Mouse (Mus musculus) testis, adult 2 months (tissue): ENCODE measurements around the gene 4933428G20Rik. TPM values are rescaled to one million over a fixed set of nuclear protein-coding genes. Genes with fewer than 3 reads are reported as not detected.

ENCODE experiments used
- H3K27ac ChIP-seq: fragments of 200-500 bp; 2 replicates; pipeline ENCODE4 v1.5.1; 2012; ENCODE audit warnings: low read depth, low read length; ENCODE audit not compliant: control insufficient read depth, insufficient read depth
- H3K27me3 ChIP-seq: fragments of 200-500 bp; 2 replicates; pipeline ENCODE4 v1.6.1; 2012; ENCODE audit warnings: mild to moderate bottlenecking, low read length, moderate library complexity; ENCODE audit not compliant: control insufficient read depth, insufficient read depth
- H3K36me3 ChIP-seq: fragments of 200-500 bp; 2 replicates; pipeline ENCODE4 v1.6.1; 2012; ENCODE audit warnings: mild to moderate bottlenecking, low read length; ENCODE audit not compliant: control insufficient read depth, insufficient read depth
- H3K4me1 ChIP-seq: fragments of 200-500 bp; 2 replicates; pipeline ENCODE4 v1.6.1; 2012; ENCODE audit warnings: low read length; ENCODE audit not compliant: control insufficient read depth, insufficient read depth
- H3K4me3 ChIP-seq: fragments of 200-500 bp; 2 replicates; pipeline ENCODE4 v1.5.1; 2012; ENCODE audit warnings: low read depth, mild to moderate bottlenecking, low read length, moderate library complexity, mixed read lengths; ENCODE audit not compliant: control insufficient read depth
- CTCF ChIP-seq: fragments of 200-500 bp; IDR thresholded peaks from 2 replicates; pipeline ENCODE4 v1.5.1; 2012; ENCODE audit warnings: low read depth, mild to moderate bottlenecking, inconsistent platforms, low read length, moderate library complexity; ENCODE audit not compliant: control insufficient read depth, insufficient read depth, insufficient replicate concordance
- POLR2A ChIP-seq: fragments of 200-500 bp; IDR thresholded peaks from 2 replicates; pipeline ENCODE4 v1.6.1; 2012; ENCODE audit warnings: low read depth, mild to moderate bottlenecking, inconsistent platforms, low read length, moderate library complexity; ENCODE audit not compliant: control insufficient read depth
- polyA plus RNA-seq: library from polyadenylated mRNA; depleted of rRNA; stranded (reverse); fragments of >200 nt; gene quantifications from 2 replicates; pipeline ENCODE4 v1.2.3, GENCODE M21; 2012

The 4933428G20Rik gene
- polyA plus RNA-seq, 1 experiment = 28.7 TPM

DNA sequence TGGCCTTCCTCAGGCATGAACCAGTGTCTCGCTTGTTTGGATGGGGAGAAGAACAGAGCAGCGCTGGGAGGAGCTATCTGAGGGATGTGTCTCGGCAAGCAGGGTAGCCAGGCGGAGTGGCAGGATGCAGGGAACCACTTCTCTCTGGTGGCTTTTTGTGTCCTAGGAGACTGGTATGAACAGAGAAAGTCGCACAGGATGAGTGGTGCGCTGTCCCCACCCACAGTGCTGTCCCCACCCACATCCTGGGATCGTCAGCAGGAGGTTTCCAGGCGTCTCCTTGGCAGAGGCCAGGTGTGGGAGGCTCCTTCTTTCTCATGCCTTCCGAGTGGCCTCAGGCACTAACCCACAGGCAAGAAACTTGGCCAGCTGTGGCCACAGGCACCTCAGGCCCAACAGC, 2.2 kb upstream of the 4933428G20Rik start:
- no peak overlapping the region for H3K4me3 ChIP-seq
- no peak overlapping the region for H3K27ac ChIP-seq
- no peaks in the 10 kb centered on the region for H3K36me3 ChIP-seq
- peaks cover 11% of the 10 kb centered on the region for H3K4me1 ChIP-seq
- TF ChIP-seq CTCF (no peak), POLR2A (no peak)
- H3K27me3 ChIP-seq = no peaks in the 10 kb centered on the region

- Histone ChIP-seq H3K27ac (no peak overlapping the region), H3K36me3 (no peaks in the 10 kb centered on the region), H3K27me3 (no peaks in the 10 kb centered on the region), H3K4me1 (peaks cover 11% of the 10 kb centered on the region), H3K4me3 (peak overlapping the region; percentile 76)
- TF ChIP-seq POLR2A = no peak
- TF ChIP-seq CTCF = no peak
Measured at GRCm38 (mm10) chr11:97500720-97501448, 744 bp upstream of the 4933428G20Rik start.

DNA sequence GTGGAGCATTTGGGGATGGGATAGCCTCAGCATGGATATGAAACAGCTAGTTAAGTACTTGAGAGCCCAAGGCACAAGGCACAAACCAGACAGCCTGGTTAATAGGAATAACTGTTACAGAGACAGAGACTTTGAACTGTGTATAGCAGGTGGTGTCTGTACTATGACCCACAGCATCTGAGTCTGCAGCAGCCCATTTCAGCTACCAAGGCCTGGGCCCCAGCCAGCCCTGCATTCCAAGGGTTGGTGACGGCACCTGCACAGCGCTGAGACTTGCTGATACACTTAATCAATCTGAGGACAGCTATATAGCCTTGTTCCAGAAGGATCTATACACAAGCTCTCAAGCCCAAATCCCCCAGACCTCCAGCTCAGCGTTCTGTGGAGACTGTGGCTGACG, 2.6 kb downstream of the 4933428G20Rik start:
- H3K36me3 ChIP-seq = no peaks in the 10 kb centered on the region
- no peak overlapping the region for H3K27ac ChIP-seq
- no peak for TF ChIP-seq CTCF
- no peak for TF ChIP-seq POLR2A
- H3K4me1 ChIP-seq = peaks cover 11% of the 10 kb centered on the region
- no peak overlapping the region for H3K4me3 ChIP-seq
- no peaks in the 10 kb centered on the region for H3K27me3 ChIP-seq

DNA sequence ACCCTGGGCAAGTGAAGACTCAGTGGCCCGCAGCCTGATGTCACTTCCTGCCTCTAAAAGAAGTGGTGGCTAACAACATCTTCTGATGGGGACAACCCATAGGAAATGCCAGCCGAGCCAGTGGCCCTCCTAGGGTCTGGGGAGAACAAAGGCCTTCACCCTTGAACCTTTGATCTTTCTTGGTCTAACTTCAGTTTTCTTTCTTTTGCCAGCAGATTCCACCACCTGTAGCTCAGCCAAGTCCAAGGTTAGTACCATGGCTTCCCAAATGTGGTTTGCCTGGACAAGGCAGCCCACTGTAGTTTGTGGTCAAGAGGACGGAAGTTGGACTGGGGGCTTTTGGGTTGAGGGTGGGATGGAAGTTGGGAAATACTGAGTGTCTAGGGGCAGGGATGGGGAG, 7.3 kb downstream of the 4933428G20Rik start:
- H3K27ac ChIP-seq = no peak overlapping the region
- H3K27me3 ChIP-seq = no peaks in the 10 kb centered on the region
- no peak overlapping the region for H3K4me3 ChIP-seq
- no peaks in the 10 kb centered on the region for H3K4me1 ChIP-seq
- TF ChIP-seq POLR2A (no peak), CTCF (no peak)
- H3K36me3 ChIP-seq = no peaks in the 10 kb centered on the region

- no peak overlapping the region for H3K27ac ChIP-seq
- TF ChIP-seq POLR2A (no peak), CTCF (no peak)
- no peaks in the 10 kb centered on the region for H3K4me1 ChIP-seq
- H3K27me3 ChIP-seq = no peaks in the 10 kb centered on the region
- H3K4me3 ChIP-seq = no peak overlapping the region
- H3K36me3 ChIP-seq = no peaks in the 10 kb centered on the region
Measured at GRCm38 (mm10) chr11:97491640-97492039, 8.5 kb downstream of the 4933428G20Rik start.

DNA sequence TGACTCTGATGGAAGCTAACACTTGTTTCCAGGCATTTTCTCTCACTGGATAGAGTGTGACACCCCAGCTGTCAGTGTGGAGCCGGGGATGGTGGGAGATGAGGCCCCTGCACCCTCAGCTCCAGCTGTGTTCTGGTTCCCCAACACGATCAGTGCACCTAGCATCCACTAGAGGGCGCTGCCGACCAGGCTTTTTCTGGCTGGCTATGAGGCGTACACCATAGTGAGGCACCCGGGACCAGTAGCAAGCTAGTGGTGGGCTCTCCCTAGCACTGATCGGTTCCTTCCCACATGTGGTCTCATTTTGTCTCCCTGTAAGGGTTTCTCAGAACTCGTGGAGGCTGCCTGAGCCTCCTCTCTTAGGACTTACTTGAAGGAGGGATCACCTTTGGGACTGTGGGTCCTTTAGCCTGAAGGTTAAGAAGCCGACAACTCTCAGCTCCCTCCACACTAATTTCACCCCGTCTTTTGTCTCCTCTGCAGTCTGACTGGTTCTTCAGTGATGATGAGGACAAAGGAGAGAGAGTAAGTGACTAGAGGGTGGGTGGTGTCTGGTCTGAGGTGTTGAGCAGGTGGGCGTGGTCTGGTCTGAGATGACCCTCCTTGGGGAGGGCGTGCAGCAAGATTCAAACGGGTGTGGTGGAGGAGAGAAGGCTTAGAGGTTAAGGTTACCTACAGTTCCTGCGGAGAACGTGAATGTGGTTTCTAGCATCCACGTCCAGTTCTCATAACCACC, 10.4 kb downstream of the 4933428G20Rik start:
- no peak for TF ChIP-seq POLR2A
- TF ChIP-seq CTCF = peak; percentile 95; the same call in 1 of the 2 replicates
- Histone ChIP-seq H3K4me3 (no peak overlapping the region), H3K36me3 (no peaks in the 10 kb centered on the region), H3K27me3 (no peaks in the 10 kb centered on the region), H3K27ac (no peak overlapping the region), H3K4me1 (peaks cover 2% of the 10 kb centered on the region; the same call in 1 of the 2 replicates)

DNA sequence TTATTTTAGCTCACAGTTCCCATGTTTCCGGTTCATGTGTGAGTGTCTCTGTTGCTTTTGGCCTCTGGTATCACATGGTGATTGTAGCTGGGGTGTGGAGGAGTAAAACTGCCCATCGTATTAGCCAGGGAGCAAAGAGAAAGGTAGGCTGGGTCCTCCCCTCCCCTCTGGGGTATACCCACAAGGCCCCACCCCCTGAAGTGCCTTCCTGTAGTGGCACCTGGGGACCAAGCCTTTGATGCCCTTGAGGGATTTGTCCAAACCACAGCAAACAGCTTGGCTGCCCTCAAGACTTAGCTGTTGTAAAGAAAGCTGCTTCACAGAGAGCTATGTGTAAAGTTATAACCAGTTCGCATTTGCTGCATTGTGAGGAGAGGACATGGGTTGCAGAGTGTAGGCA, 12.5 kb downstream of the 4933428G20Rik start:
- Histone ChIP-seq H3K27me3 (no peaks in the 10 kb centered on the region), H3K36me3 (no peaks in the 10 kb centered on the region), H3K4me3 (no peak overlapping the region), H3K4me1 (peaks cover 2% of the 10 kb centered on the region; the same call in 1 of the 2 replicates), H3K27ac (no peak overlapping the region)
- no peak for TF ChIP-seq CTCF
- no peak for TF ChIP-seq POLR2A
